Mouse (Mus musculus) lung, adult 2 months (tissue): Measurements from ENCODE around the gene Cd200.

Experiments used
- CTCF ChIP-seq: fragments of 200-500 bp; IDR thresholded peaks from 2 replicates; pipeline ENCODE4 v1.5.1; 2011; ENCODE audit warnings: mild to moderate bottlenecking, low read length, control low read depth; ENCODE audit not compliant: insufficient read depth
- POLR2A ChIP-seq: fragments of 200-500 bp; IDR thresholded peaks from 2 replicates; pipeline ENCODE4 v1.6.1; 2011; ENCODE audit warnings: low read depth, mild to moderate bottlenecking, control low read depth, low read length, borderline replicate concordance; ENCODE audit errors: extremely low read depth

- TF ChIP-seq CTCF, result no peak
- TF ChIP-seq POLR2A, result no peak
Measured at GRCm38 (mm10) chr16:45454762-45455161, 45.9 kb upstream of the Cd200 start.
